Mouse (Mus musculus) kidney, adult 9 months (tissue): ENCODE data around the gene Zfp62.

Source experiments
- DNase-seq: peaks from one replicate; pipeline ENCODE4 v3.0.0; 2022

Gene Zfp62

GRCm38 (mm10) chr11:49207495-49207894, 4.4 kb downstream of the Zfp62 start:
- DNase-seq = no peak

- DNase-seq = no peak
Observed at GRCm38 (mm10) chr11:49212577-49212976, 9.5 kb downstream of the Zfp62 start.

- peak; percentile 51 for DNase-seq
Observed at GRCm38 (mm10) chr11:49213505-49213904, 10.4 kb downstream of the Zfp62 start.

- DNase-seq = no peak
Observed at GRCm38 (mm10) chr11:49219271-49219670, 16.2 kb downstream of the Zfp62 start.

GRCm38 (mm10) chr11:49224455-49224854, 21.4 kb downstream of the Zfp62 start:
- no peak for DNase-seq

- no peak for DNase-seq
Observed at GRCm38 (mm10) chr11:49232781-49233180, 29.7 kb downstream of the Zfp62 start.

GRCm38 (mm10) chr11:49235459-49236207, 32.5 kb downstream of the Zfp62 start:
- DNase-seq = no peak

GRCm38 (mm10) chr11:49236891-49237290, 33.8 kb downstream of the Zfp62 start:
- peak; percentile 36 for DNase-seq

- no peak for DNase-seq
Observed at GRCm38 (mm10) chr11:49237532-49237931, 34.4 kb downstream of the Zfp62 start.

GRCm38 (mm10) chr11:49240310-49240709, 37.2 kb downstream of the Zfp62 start:
- DNase-seq = no peak

GRCm38 (mm10) chr11:49240874-49241273, 37.8 kb downstream of the Zfp62 start:
- no peak for DNase-seq

GRCm38 (mm10) chr11:49241471-49241870, 38.4 kb downstream of the Zfp62 start:
- DNase-seq = peak; percentile 46

- DNase-seq = no peak
Observed at GRCm38 (mm10) chr11:49242944-49243626, 40.0 kb downstream of the Zfp62 start.

GRCm38 (mm10) chr11:49243727-49244594, 40.9 kb downstream of the Zfp62 start, which contains the start of gene Mgat1:
TSS of gene Mgat1 (plus strand) at chr11:49244191.
- DNase-seq = peak; percentile 97

GRCm38 (mm10) chr11:49244595-49244930, 41.5 kb downstream of the Zfp62 start:
- no peak for DNase-seq

- DNase-seq = peak; percentile 91
Observed at GRCm38 (mm10) chr11:49245176-49245575, 42.1 kb downstream of the Zfp62 start.

GRCm38 (mm10) chr11:49245634-49246415, 42.7 kb downstream of the Zfp62 start:
- peak; percentile 34 for DNase-seq

GRCm38 (mm10) chr11:49246523-49246922, 43.4 kb downstream of the Zfp62 start:
- DNase-seq = no peak

GRCm38 (mm10) chr11:49247255-49247654, 44.2 kb downstream of the Zfp62 start:
- DNase-seq = peak; percentile 43

GRCm38 (mm10) chr11:49248226-49248973, 45.3 kb downstream of the Zfp62 start:
- DNase-seq = peak; percentile 84

GRCm38 (mm10) chr11:49248974-49249700, 46.0 kb downstream of the Zfp62 start:
- no peak for DNase-seq
